Mouse (Mus musculus) cerebellum, adult 2 months (tissue): ENCODE measurements around the gene Calm5.
"Not testable (repeated sequence)": the region's sequence is repeated elsewhere in the genome, so short reads cannot be mapped to it uniquely, and the experiment has no call there.

Experiments
- CTCF ChIP-seq: fragments of 200-500 bp; IDR thresholded peaks from 2 replicates; pipeline ENCODE4 v1.5.1; 2011; ENCODE audit warnings: low read depth, mild to moderate bottlenecking, control low read depth, low read length, moderate library complexity, borderline replicate concordance; ENCODE audit not compliant: insufficient read depth
- POLR2A ChIP-seq: fragments of 200-500 bp; IDR thresholded peaks from 2 replicates; pipeline ENCODE4 v1.6.1; 2011; ENCODE audit warnings: low read length, control low read depth, borderline replicate concordance; ENCODE audit not compliant: insufficient read depth

GRCm38 (mm10) chr13:3833644-3834043, 20.3 kb upstream of the Calm5 start:
- TF ChIP-seq CTCF, POLR2A: not testable (repeated sequence)
